Mouse (Mus musculus) ES-Bruce4 (cell line): ENCODE measurements around the gene Wdfy3. TPM values are rescaled to one million over a fixed set of nuclear protein-coding genes. Genes with fewer than 3 reads are reported as not detected.

Experiments
- H3K27ac ChIP-seq: 2 replicates; pipeline ENCODE4 v1.5.1; 2012; ENCODE audit warnings: low read length, inconsistent platforms; ENCODE audit not compliant: insufficient read depth
- H3K27me3 ChIP-seq: 2 replicates; pipeline ENCODE4 v1.6.1; 2012; ENCODE audit warnings: mild to moderate bottlenecking, low read length, inconsistent platforms; ENCODE audit not compliant: control insufficient read depth, poor library complexity, insufficient read depth, severe bottlenecking
- H3K36me3 ChIP-seq: 2 replicates; pipeline ENCODE4 v1.6.1; 2012; ENCODE audit warnings: inconsistent platforms, mild to moderate bottlenecking, low read length, moderate library complexity; ENCODE audit not compliant: control insufficient read depth, poor library complexity, insufficient read depth, severe bottlenecking
- H3K4me1 ChIP-seq: one replicate; pipeline ENCODE4 v1.8.1; 2011; ENCODE audit warnings: low read length; ENCODE audit not compliant: control insufficient read depth, insufficient read depth
- H3K4me3 ChIP-seq: 2 replicates; pipeline ENCODE4 v1.5.1; 2011; ENCODE audit warnings: low read depth, mild to moderate bottlenecking, low read length
- H3K9ac ChIP-seq: 2 replicates; pipeline ENCODE4 v1.6.1; 2012; ENCODE audit warnings: low read depth, mild to moderate bottlenecking, inconsistent platforms; ENCODE audit not compliant: poor library complexity, severe bottlenecking
- H3K9me3 ChIP-seq: replicated peaks from 2 replicates; pipeline ENCODE4 v1.6.1; 2012; ENCODE audit warnings: mild to moderate bottlenecking, low read length, inconsistent platforms; ENCODE audit not compliant: control insufficient read depth, poor library complexity, insufficient read depth, severe bottlenecking
- CTCF ChIP-seq: IDR thresholded peaks from one replicate; pipeline ENCODE4 v1.8.1; 2011; ENCODE audit warnings: low read depth, low read length
- EP300 ChIP-seq: IDR thresholded peaks from 2 replicates; pipeline ENCODE4 v1.6.1; 2011; ENCODE audit warnings: low read depth, low read length; ENCODE audit not compliant: insufficient read depth
- POLR2A ChIP-seq: IDR thresholded peaks from one replicate; pipeline ENCODE4 v1.8.1; 2011; ENCODE audit warnings: low read length; ENCODE audit not compliant: insufficient read depth
- polyA plus RNA-seq: library from polyadenylated mRNA; stranded (reverse); fragments of >200 nt; gene quantifications from 2 replicates; pipeline ENCODE4 v1.2.4, GENCODE M21; 2011; ENCODE audit warnings: low read depth; ENCODE audit not compliant: missing spikeins, insufficient read depth, insufficient read length

Gene Wdfy3
- polyA plus RNA-seq, 1 experiment = 20.2 TPM

DNA sequence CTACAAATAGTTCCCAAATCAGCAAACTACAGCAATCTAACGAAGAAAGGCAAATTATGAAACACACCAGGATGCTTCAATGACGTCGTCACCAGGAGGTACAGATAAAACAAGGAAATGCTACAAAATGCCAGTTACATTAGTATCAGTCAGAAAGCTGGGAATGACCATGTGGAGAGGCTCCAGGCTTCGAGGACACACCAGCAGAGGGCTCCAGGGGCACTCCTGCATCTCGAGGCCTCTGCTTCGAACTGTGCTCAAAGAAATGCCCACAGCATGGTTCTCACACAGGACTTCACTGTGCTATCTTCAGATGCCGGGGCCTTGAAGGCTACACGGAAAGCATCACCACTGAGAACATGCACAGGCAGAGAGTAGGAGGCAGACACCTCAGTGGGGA, 68.7 kb downstream of the Wdfy3 start:
- H3K9me3 ChIP-seq = no peaks in the 10 kb centered on the region
- no peak overlapping the region for H3K4me3 ChIP-seq
- no peaks in the 10 kb centered on the region for H3K36me3 ChIP-seq
- H3K27ac ChIP-seq = no peak overlapping the region
- no peaks in the 10 kb centered on the region for H3K4me1 ChIP-seq
- H3K9ac ChIP-seq = no peak overlapping the region
- peak; percentile 29 for TF ChIP-seq CTCF
- no peak for TF ChIP-seq EP300
- TF ChIP-seq POLR2A = no peak
- H3K27me3 ChIP-seq = no peaks in the 10 kb centered on the region

GRCm38 (mm10) chr5:101998971-101999370, 70.8 kb downstream of the Wdfy3 start:
- H3K4me1 ChIP-seq = no peaks in the 10 kb centered on the region
- TF ChIP-seq POLR2A (no peak), EP300 (no peak), CTCF (no peak)
- H3K9me3 ChIP-seq = no peaks in the 10 kb centered on the region
- no peaks in the 10 kb centered on the region for H3K36me3 ChIP-seq
- no peak overlapping the region for H3K4me3 ChIP-seq
- H3K27ac ChIP-seq = no peak overlapping the region
- no peak overlapping the region for H3K9ac ChIP-seq
- no peaks in the 10 kb centered on the region for H3K27me3 ChIP-seq

DNA sequence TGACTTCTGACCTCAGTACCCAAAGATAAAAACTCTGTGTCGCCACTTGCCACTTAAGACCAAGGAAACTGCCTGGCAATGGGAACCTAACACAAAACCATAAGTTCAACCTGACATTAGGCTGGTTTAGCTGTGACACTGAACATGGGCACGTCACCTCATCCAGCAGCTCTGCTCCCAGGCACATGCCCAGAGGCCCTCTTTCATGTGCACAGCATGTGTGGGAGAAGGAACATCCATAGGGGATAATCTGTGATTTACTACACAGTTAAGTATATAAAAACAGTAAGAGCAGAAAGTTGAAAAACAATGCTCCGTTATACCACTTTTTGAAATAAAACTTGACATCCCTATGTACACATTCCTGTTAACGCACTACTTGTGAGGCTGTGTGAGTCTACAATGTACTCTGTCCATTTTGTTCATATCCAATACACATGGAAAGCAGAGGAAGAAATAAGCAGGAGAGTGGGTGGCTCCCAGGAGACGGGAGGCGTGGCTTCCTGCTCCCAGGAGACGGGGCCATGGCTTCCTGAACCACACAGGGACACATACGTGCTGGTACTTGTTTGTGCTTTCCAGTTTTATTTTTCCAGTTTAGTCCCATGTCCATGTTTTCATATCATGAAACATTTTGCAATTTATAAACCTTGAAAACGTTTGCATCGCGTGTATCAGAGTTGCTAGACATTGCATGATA, 73.5 kb downstream of the Wdfy3 start:
- Histone ChIP-seq H3K27ac (no peak overlapping the region), H3K9me3 (no peaks in the 10 kb centered on the region), H3K4me3 (no peak overlapping the region), H3K9ac (no peak overlapping the region), H3K27me3 (no peaks in the 10 kb centered on the region), H3K4me1 (no peaks in the 10 kb centered on the region), H3K36me3 (no peaks in the 10 kb centered on the region)
- no peak for TF ChIP-seq EP300
- TF ChIP-seq CTCF = no peak
- TF ChIP-seq POLR2A = no peak

DNA sequence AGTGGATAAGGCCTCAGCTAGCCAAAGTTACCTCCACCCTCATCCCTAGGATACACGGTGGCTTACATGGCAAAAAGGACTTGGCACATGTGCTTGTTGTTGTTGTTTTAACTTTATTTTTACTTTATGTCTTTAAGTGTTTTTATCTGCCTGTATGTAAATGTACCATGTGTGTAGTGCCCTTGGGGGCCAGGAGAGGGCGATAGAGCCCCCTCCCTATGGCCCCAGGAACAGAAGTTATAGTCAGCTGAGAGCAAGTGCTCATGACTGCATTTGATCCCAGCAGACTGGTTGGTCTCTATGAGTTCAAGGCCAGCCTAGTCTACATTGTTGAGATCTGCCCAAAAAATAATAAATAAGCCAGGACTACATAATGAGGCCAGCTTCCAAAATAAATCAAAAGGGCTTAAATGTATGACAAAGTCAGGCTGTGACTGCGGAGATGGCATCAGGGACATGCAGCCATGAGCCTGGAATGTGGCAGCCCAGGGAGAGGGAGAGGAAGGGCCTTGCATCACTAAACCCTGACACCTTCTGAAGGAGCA, 74.2 kb downstream of the Wdfy3 start:
- H3K36me3 ChIP-seq = no peaks in the 10 kb centered on the region
- no peaks in the 10 kb centered on the region for H3K27me3 ChIP-seq
- no peak overlapping the region for H3K27ac ChIP-seq
- H3K9ac ChIP-seq = no peak overlapping the region
- no peaks in the 10 kb centered on the region for H3K4me1 ChIP-seq
- no peaks in the 10 kb centered on the region for H3K9me3 ChIP-seq
- TF ChIP-seq EP300 (no peak), CTCF (peak; percentile 67), POLR2A (no peak)
- no peak overlapping the region for H3K4me3 ChIP-seq

GRCm38 (mm10) chr5:101993996-101994395, 75.7 kb downstream of the Wdfy3 start:
- no peaks in the 10 kb centered on the region for H3K4me1 ChIP-seq
- H3K36me3 ChIP-seq = no peaks in the 10 kb centered on the region
- H3K27me3 ChIP-seq = no peaks in the 10 kb centered on the region
- no peak overlapping the region for H3K4me3 ChIP-seq
- H3K27ac ChIP-seq = no peak overlapping the region
- no peak overlapping the region for H3K9ac ChIP-seq
- no peaks in the 10 kb centered on the region for H3K9me3 ChIP-seq
- no peak for TF ChIP-seq POLR2A
- TF ChIP-seq CTCF = no peak
- TF ChIP-seq EP300 = no peak

DNA sequence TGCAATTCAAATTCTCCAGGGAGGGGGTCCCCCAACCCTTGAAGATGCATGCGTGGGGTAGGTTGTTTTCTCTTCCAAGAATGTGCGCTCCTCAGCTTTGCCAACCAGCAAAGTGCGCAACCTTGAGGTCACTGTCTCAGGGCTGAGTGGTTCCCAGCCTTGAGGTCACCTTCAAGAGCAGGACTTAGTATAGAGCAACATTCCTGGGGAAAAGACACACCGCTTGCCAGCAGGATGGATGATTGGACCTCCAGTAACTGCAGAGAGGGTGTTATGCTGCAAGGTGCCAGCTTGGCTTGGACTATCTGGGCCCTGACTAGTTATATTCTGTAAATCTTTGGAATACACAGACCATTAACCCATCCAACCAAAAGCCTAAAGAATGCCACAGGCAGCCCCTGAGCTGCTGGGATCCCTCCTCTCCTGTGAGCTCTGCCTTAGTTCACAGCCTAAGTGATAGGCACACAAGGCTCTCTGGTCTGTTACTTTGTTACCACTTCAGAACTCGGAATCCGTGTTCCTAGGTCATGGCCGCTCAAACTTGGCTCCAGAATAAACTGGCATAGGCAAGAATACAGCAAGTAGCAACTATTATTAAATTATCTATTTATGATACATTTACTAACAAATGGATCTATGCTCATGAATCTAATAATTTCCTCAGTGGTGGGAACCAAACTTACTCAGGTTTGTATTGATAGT, 76.6 kb downstream of the Wdfy3 start:
- Histone ChIP-seq H3K9me3 (no peaks in the 10 kb centered on the region), H3K27ac (no peak overlapping the region), H3K36me3 (no peaks in the 10 kb centered on the region), H3K4me3 (no peak overlapping the region), H3K27me3 (no peaks in the 10 kb centered on the region), H3K9ac (no peak overlapping the region), H3K4me1 (no peaks in the 10 kb centered on the region)
- no peak for TF ChIP-seq CTCF
- TF ChIP-seq EP300 = no peak
- no peak for TF ChIP-seq POLR2A
